Mouse (Mus musculus): ENCODE measurements around the gene Pgpep1.

Gene Pgpep1

GRCm38 (mm10) chr8:70632346-70632892 is 27.8 kb downstream of the Pgpep1 start, which contains the start of gene Gdf15:
Gene Gdf15, minus strand, starts transcription at chr8:70632456.
- DNase-seq (ENCODE audit: low read depth, low spot score): no peak

GRCm38 (mm10) chr8:70631436-70631835 is 28.8 kb downstream of the Pgpep1 start:
- no peak for DNase-seq (ENCODE audit: low read depth, low spot score)

- no peak for DNase-seq (ENCODE audit: low read depth, low spot score)
These were observed 29.4 kb downstream of the Pgpep1 start for GRCm38 (mm10) chr8:70630532-70631381.

GRCm38 (mm10) chr8:70629574-70630531 is 30.3 kb downstream of the Pgpep1 start:
- DNase-seq (ENCODE audit: low read depth, low spot score): peak; percentile 72

- DNase-seq (ENCODE audit: low read depth, low spot score): no peak
These were observed 31.1 kb downstream of the Pgpep1 start for GRCm38 (mm10) chr8:70628986-70629490.

GRCm38 (mm10) chr8:70627041-70627440 is 33.1 kb downstream of the Pgpep1 start:
- no peak for DNase-seq (ENCODE audit: low read depth, low spot score)

- no peak for DNase-seq (ENCODE audit: low read depth, low spot score)
These were observed 35.1 kb downstream of the Pgpep1 start for GRCm38 (mm10) chr8:70625104-70625503.

GRCm38 (mm10) chr8:70622220-70622619 is 38.0 kb downstream of the Pgpep1 start:
- DNase-seq (ENCODE audit: low read depth, low spot score): no peak

GRCm38 (mm10) chr8:70618888-70619334 is 41.3 kb downstream of the Pgpep1 start:
- no peak for DNase-seq (ENCODE audit: low read depth, low spot score)

GRCm38 (mm10) chr8:70617985-70618384 is 42.2 kb downstream of the Pgpep1 start:
- DNase-seq (ENCODE audit: low read depth, low spot score): no peak

GRCm38 (mm10) chr8:70616645-70617044 is 43.5 kb downstream of the Pgpep1 start:
- no peak for DNase-seq (ENCODE audit: low read depth, low spot score)

GRCm38 (mm10) chr8:70615894-70616293 is 44.3 kb downstream of the Pgpep1 start, which contains the start of gene Lrrc25:
Gene Lrrc25, plus strand, starts transcription at chr8:70616155.
- no peak for DNase-seq (ENCODE audit: low read depth, low spot score)

- no peak for DNase-seq (ENCODE audit: low read depth, low spot score)
These were observed 44.9 kb downstream of the Pgpep1 start for GRCm38 (mm10) chr8:70615281-70615680.

- DNase-seq (ENCODE audit: low read depth, low spot score): no peak
These were observed 45.7 kb downstream of the Pgpep1 start for GRCm38 (mm10) chr8:70614469-70614868.

GRCm38 (mm10) chr8:70613763-70614162 is 46.4 kb downstream of the Pgpep1 start:
- no peak for DNase-seq (ENCODE audit: low read depth, low spot score)

- no peak for DNase-seq (ENCODE audit: low read depth, low spot score)
These were observed 48.3 kb downstream of the Pgpep1 start for GRCm38 (mm10) chr8:70611849-70612248.

- no peak for DNase-seq (ENCODE audit: low read depth, low spot score)
These were observed 49.1 kb downstream of the Pgpep1 start for GRCm38 (mm10) chr8:70610796-70611771.

GRCm38 (mm10) chr8:70609849-70610795 is 50.1 kb downstream of the Pgpep1 start:
- DNase-seq (ENCODE audit: low read depth, low spot score): no peak

GRCm38 (mm10) chr8:70609368-70609848 is 50.8 kb downstream of the Pgpep1 start:
- DNase-seq (ENCODE audit: low read depth, low spot score): no peak
